Mouse (Mus musculus): ENCODE results near the gene St7l. TPM values are rescaled to one million over a fixed set of nuclear protein-coding genes. Genes with fewer than 3 reads are reported as not detected.

Gene St7l
- polyA plus RNA-seq, 1 experiment = not detected

DNA sequence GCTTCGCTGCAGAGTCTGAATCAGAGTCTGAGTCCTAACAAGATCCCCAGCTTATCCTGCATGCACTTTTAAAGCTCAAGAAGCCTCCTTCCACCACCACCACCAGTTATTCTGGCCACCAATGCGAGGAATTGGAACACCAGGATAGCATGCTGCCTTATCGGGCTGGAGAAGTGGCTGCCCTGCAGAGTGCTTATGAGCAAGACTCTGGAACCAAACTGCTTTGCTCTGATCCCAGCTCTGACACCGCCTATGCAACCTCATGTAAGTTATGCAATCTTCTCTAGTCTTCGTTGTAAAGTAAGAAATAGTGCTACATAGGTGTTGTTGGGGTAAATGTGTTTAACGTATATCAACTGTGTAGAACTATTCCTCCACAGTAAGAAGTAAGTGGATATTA lies 65.6 kb downstream of the St7l start:
- no peak for TF ChIP-seq POLR2A (IDR thresholded peaks at IDR 0.05; ENCODE audit: insufficient read depth, low read depth, low read length)
- no peak for TF ChIP-seq CTCF (IDR thresholded peaks at IDR 0.05; ENCODE audit: insufficient read depth, low read depth, low read length)
- H3K27ac ChIP-seq (ENCODE audit: insufficient read depth, low read depth, low read length) = no peak overlapping the region
- 95% methylated on average over 6 of the region's 6 CpGs for WGBS

DNA sequence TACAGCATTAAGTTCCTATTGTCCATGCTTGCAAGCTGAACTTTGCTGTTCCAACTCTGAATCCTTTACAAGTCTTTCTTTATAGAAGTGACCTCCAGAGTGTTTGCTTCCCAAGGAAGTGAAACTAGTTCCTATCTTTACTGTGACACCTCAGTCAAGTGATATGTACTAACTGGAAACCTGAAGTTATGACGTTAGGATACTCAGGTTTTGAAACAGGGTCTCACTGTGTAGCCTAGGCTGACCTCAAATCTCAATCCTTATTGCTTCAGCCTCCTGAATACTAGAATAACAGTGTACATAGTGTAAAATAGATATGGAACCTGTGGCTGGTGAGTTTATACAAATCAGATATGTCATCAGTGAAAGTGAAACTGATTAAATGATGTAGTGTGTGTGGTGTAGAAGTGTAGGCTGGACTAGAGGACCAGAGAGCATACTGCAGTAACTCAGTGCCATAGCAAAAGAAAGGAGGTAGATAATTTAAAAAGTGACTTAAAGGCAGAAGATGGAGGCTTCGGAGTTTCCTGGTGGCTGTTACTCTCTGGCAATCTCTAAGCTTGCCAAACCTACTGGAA lies 74.0 kb downstream of the St7l start:
- TF ChIP-seq POLR2A (IDR thresholded peaks at IDR 0.05; ENCODE audit: insufficient read depth, low read depth, low read length) (no peak), CTCF (IDR thresholded peaks at IDR 0.05; ENCODE audit: insufficient read depth, low read depth, low read length) (no peak)
- WGBS = 85% methylated on average over 2 of the region's 2 CpGs

More for the DNA sequence above, 65.6 kb downstream of the St7l start:
- Histone ChIP-seq H3K4me3 (ENCODE audit: insufficient read depth, low read depth, low read length) (no peak overlapping the region), H3K4me1 (ENCODE audit: control insufficient read depth, insufficient read depth, low read length) (no peaks in the 10 kb centered on the region)

DNA sequence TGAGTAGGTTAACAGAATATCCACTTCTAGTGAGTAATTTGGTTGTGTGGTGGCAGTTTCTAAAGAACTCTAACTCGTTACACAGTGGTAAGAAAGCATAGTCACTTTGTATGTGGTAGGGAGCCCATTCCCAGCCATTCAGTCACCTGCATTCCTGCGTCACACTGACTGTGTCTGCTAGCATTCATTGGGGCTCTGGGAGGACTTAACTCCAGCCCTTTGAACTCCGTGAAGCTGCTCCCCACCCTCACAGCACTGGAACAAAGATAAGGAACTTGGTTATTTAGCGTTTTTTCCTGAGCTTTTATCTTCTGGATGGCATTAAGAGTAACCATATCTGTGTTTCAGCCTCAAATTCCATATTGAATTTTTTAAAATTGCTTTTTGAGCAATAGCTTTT lies 74.5 kb downstream of the St7l start:
- WGBS = 67% methylated on average over 4 of the region's 4 CpGs
- Histone ChIP-seq H3K4me3 (ENCODE audit: insufficient read depth, low read depth, low read length) (no peak overlapping the region), H3K27ac (ENCODE audit: insufficient read depth, low read depth, low read length) (no peak overlapping the region), H3K4me1 (ENCODE audit: control insufficient read depth, insufficient read depth, low read length) (no peaks in the 10 kb centered on the region)
- TF ChIP-seq CTCF (IDR thresholded peaks at IDR 0.05; ENCODE audit: insufficient read depth, low read depth, low read length) = no peak
- TF ChIP-seq POLR2A (IDR thresholded peaks at IDR 0.05; ENCODE audit: insufficient read depth, low read depth, low read length) = no peak

More for the DNA sequence above, 74.0 kb downstream of the St7l start:
- H3K27ac ChIP-seq (ENCODE audit: insufficient read depth, low read depth, low read length) = no peak overlapping the region
- H3K4me3 ChIP-seq (ENCODE audit: insufficient read depth, low read depth, low read length) = no peak overlapping the region
- no peaks in the 10 kb centered on the region for H3K4me1 ChIP-seq (ENCODE audit: control insufficient read depth, insufficient read depth, low read length)

- 88% methylated on average over 6 of the region's 6 CpGs for WGBS
Observed at GRCm38 (mm10) chr3:104940691-104941090, 76.9 kb downstream of the St7l start.

GRCm38 (mm10) chr3:104942682-104943081 lies 78.9 kb downstream of the St7l start:
- Histone ChIP-seq H3K27ac (ENCODE audit: insufficient read depth, low read depth, low read length) (no peak overlapping the region), H3K4me1 (ENCODE audit: control insufficient read depth, insufficient read depth, low read length) (no peaks in the 10 kb centered on the region), H3K4me3 (ENCODE audit: insufficient read depth, low read depth, low read length) (no peak overlapping the region)
- TF ChIP-seq POLR2A (IDR thresholded peaks at IDR 0.05; ENCODE audit: insufficient read depth, low read depth, low read length) (no peak), CTCF (IDR thresholded peaks at IDR 0.05; ENCODE audit: insufficient read depth, low read depth, low read length) (no peak)
- 74% methylated on average over 5 of the region's 5 CpGs for WGBS

More at GRCm38 (mm10) chr3:104940691-104941090, 76.9 kb downstream of the St7l start:
- Histone ChIP-seq H3K4me3 (ENCODE audit: insufficient read depth, low read depth, low read length) (no peak overlapping the region), H3K4me1 (ENCODE audit: control insufficient read depth, insufficient read depth, low read length) (no peaks in the 10 kb centered on the region), H3K27ac (ENCODE audit: insufficient read depth, low read depth, low read length) (no peak overlapping the region)
- TF ChIP-seq POLR2A (IDR thresholded peaks at IDR 0.05; ENCODE audit: insufficient read depth, low read depth, low read length) = no peak
- TF ChIP-seq CTCF (IDR thresholded peaks at IDR 0.05; ENCODE audit: insufficient read depth, low read depth, low read length) = no peak

DNA sequence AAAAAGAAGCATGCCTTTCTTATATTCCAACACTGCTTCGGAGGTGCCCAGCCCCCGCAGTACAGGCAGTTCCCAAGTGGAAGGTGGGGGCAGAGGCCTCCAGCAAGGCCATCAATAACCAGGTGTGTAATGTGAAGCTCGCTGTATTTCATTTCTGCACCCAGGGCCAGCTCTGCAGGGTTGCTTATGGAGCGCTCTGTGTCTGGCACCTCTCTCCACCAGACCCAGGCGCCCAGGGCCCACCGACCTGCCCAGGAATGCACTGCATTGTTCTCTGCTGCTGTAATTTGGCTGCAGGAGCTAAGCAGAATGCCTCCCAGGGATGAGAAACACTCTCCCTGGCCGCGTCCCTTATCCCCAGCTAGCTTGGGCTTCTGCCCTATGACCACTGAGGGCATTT lies 79.5 kb downstream of the St7l start:
- H3K4me3 ChIP-seq (ENCODE audit: insufficient read depth, low read depth, low read length) = no peak overlapping the region

GRCm38 (mm10) chr3:104944894-104945293 lies 81.1 kb downstream of the St7l start:
- no peak overlapping the region for H3K27ac ChIP-seq (ENCODE audit: insufficient read depth, low read depth, low read length)
- 90% methylated on average over 9 of the region's 9 CpGs for WGBS
- TF ChIP-seq POLR2A (IDR thresholded peaks at IDR 0.05; ENCODE audit: insufficient read depth, low read depth, low read length) (no peak), CTCF (IDR thresholded peaks at IDR 0.05; ENCODE audit: insufficient read depth, low read depth, low read length) (no peak)

More for the DNA sequence above, 79.5 kb downstream of the St7l start:
- TF ChIP-seq CTCF (IDR thresholded peaks at IDR 0.05; ENCODE audit: insufficient read depth, low read depth, low read length) = no peak
- no peak for TF ChIP-seq POLR2A (IDR thresholded peaks at IDR 0.05; ENCODE audit: insufficient read depth, low read depth, low read length)
- H3K27ac ChIP-seq (ENCODE audit: insufficient read depth, low read depth, low read length) = no peak overlapping the region
- WGBS = 65% methylated on average over 8 of the region's 8 CpGs
- no peaks in the 10 kb centered on the region for H3K4me1 ChIP-seq (ENCODE audit: control insufficient read depth, insufficient read depth, low read length)

GRCm38 (mm10) chr3:104950926-104951325 lies 87.1 kb downstream of the St7l start:
- Histone ChIP-seq H3K4me3 (ENCODE audit: insufficient read depth, low read depth, low read length) (no peak overlapping the region), H3K27ac (ENCODE audit: insufficient read depth, low read depth, low read length) (no peak overlapping the region), H3K4me1 (ENCODE audit: control insufficient read depth, insufficient read depth, low read length) (peaks cover 2% of the 10 kb centered on the region; the same call in 1 of the 2 replicates)
- 94% methylated on average over 12 of the region's 12 CpGs for WGBS
- TF ChIP-seq POLR2A (IDR thresholded peaks at IDR 0.05; ENCODE audit: insufficient read depth, low read depth, low read length) = no peak
- TF ChIP-seq CTCF (IDR thresholded peaks at IDR 0.05; ENCODE audit: insufficient read depth, low read depth, low read length) = no peak

More at GRCm38 (mm10) chr3:104944894-104945293, 81.1 kb downstream of the St7l start:
- Histone ChIP-seq H3K4me1 (ENCODE audit: control insufficient read depth, insufficient read depth, low read length) (no peaks in the 10 kb centered on the region), H3K4me3 (ENCODE audit: insufficient read depth, low read depth, low read length) (no peak overlapping the region)

GRCm38 (mm10) chr3:104952891-104953670 lies 89.3 kb downstream of the St7l start:
- WGBS = 90% methylated on average over 23 of the region's 23 CpGs
- TF ChIP-seq POLR2A (IDR thresholded peaks at IDR 0.05; ENCODE audit: insufficient read depth, low read depth, low read length) (no peak), CTCF (IDR thresholded peaks at IDR 0.05; ENCODE audit: insufficient read depth, low read depth, low read length) (no peak)
- Histone ChIP-seq H3K27ac (ENCODE audit: insufficient read depth, low read depth, low read length) (no peak overlapping the region), H3K4me3 (ENCODE audit: insufficient read depth, low read depth, low read length) (no peak overlapping the region), H3K4me1 (ENCODE audit: control insufficient read depth, insufficient read depth, low read length) (peaks cover 2% of the 10 kb centered on the region; the same call in 1 of the 2 replicates)
